Mouse (Mus musculus) brain, adult 2 months (tissue): ENCODE measurements at regions not wholly inside any gene's neighbourhood (a gene's known extent, or its start where the extent isn't known, plus 50 kb on each side); places are given as distances from the start of the nearest gene placed in this dataset.

ENCODE experiments used
- DNase-seq: peaks from one replicate; pipeline ENCODE4 v3.0.0; 2011; ENCODE audit warnings: low read depth, low spot score

GRCm38 (mm10) chr16:61850310-61850709, 936.3 kb downstream of the Nsun3 start:
- peak; percentile 35 for DNase-seq
